9 mouse cellular contexts compared by ENCODE assay signal in genomic region chr8:69880841-69881240, GRCm38 (mm10). TPM values are rescaled to one million over a fixed set of nuclear protein-coding genes. Genes with fewer than 3 reads are reported as not detected.
A peak's percentile ranks its signal among the peaks of the same experiment; 100 is the strongest.
DNase-seq lines count a peak whose midpoint lies in the region; ATAC-seq lines count a peak whose summit lies in the region.
"Had no signal": no experiment of that assay in that cellular context is flagged by ENCODE, and none has a peak within 500 bp of the region (broad histone marks: within the 10 kb centered on the region; RNA-seq: fewer than 3 reads in every experiment).

No protein-coding gene starts in this region.

- H3K4me3 ChIP-seq in megakaryocyte, embryonic 14.5 days (replicated peaks): peak overlapping the region; percentile 89
- peak overlapping the region; percentile 44 for H3K4me3 ChIP-seq in forebrain, embryonic 16.5 days (replicated peaks; ENCODE audit: low read length)
- peak overlapping the region; percentile 5; the same call in 1 of the 2 replicates for H3K4me3 ChIP-seq in liver, embryonic 12.5 days

- peaks cover 50% of the 10 kb centered on the region for H3K9me3 ChIP-seq in megakaryocyte, embryonic 14.5 days
- no peaks in the 10 kb centered on the region for H3K9me3 ChIP-seq in forebrain, embryonic 16.5 days (ENCODE audit: control insufficient read depth, low read length)
- peaks cover 7% of the 10 kb centered on the region for H3K9me3 ChIP-seq in liver, embryonic 12.5 days (replicated peaks)

- no peak for DNase-seq in c-Kit-positive CD71-positive TER-119-positive erythroid progenitor cells, embryonic 14.5 days (ENCODE audit: low spot score)
- DNase-seq in adrenal gland, postnatal 36 days: no peak
- DNase-seq in right cerebral cortex, postnatal 4 days: no peak

- 9% methylated on average over 37 of the region's 37 CpGs for WGBS in forebrain, embryonic 16.5 days
- WGBS in liver, embryonic 12.5 days (ENCODE audit: insufficient replicate concordance): 12% methylated on average over 37 of the region's 37 CpGs

- H3K4me2 ChIP-seq in forebrain, embryonic 16.5 days (ENCODE audit: low read length): peak overlapping the region; percentile 57
- peak overlapping the region; percentile 56; the same call in 1 of the 2 replicates for H3K4me2 ChIP-seq in liver, embryonic 12.5 days

- H3K4me1 ChIP-seq in megakaryocyte, embryonic 14.5 days: peaks cover 33% of the 10 kb centered on the region
- peaks cover 16% of the 10 kb centered on the region for H3K4me1 ChIP-seq in forebrain, embryonic 16.5 days (replicated peaks; ENCODE audit: control insufficient read depth, insufficient read depth, low read length)
- peaks cover 21% of the 10 kb centered on the region for H3K4me1 ChIP-seq in liver, embryonic 12.5 days

- peaks cover 96% of the 10 kb centered on the region for H3K27me3 ChIP-seq in megakaryocyte, embryonic 14.5 days (replicated peaks)
- peaks cover 68% of the 10 kb centered on the region for H3K27me3 ChIP-seq in forebrain, embryonic 16.5 days (replicated peaks; ENCODE audit: control insufficient read depth, insufficient read depth, low read length)
- H3K27me3 ChIP-seq in liver, embryonic 12.5 days (replicated peaks): peaks cover 100% of the 10 kb centered on the region

- H3K36me3 ChIP-seq in megakaryocyte, embryonic 14.5 days (replicated peaks; ENCODE audit: low read length): peaks cover 8% of the 10 kb centered on the region
- H3K36me3 ChIP-seq in forebrain, embryonic 16.5 days (ENCODE audit: control insufficient read depth, insufficient read depth): no peaks in the 10 kb centered on the region
- no peaks in the 10 kb centered on the region for H3K36me3 ChIP-seq in liver, embryonic 12.5 days

- H3K9ac ChIP-seq in forebrain, embryonic 16.5 days (replicated peaks; ENCODE audit: low read depth, low read length): 0 out of 2 replicates have a peak overlapping the region, but pooled peaks have one; percentile 13
- no peak overlapping the region for H3K9ac ChIP-seq in liver, embryonic 12.5 days

- no peak overlapping the region for H3K27ac ChIP-seq in forebrain, embryonic 16.5 days (ENCODE audit: low read length)
- H3K27ac ChIP-seq in liver, embryonic 12.5 days: no peak overlapping the region

- no peak for ATAC-seq in megakaryocyte, adult 5-6 weeks (ENCODE audit: poor library complexity, severe bottlenecking)
- ATAC-seq in forebrain, embryonic 16.5 days: no peak
- ATAC-seq in liver, embryonic 12.5 days: no peak

RNA-seq across cellular contexts. Expression of gene Cilp2, which starts 6.6 kb away (rescaled TPM):
- 0.20 TPM in 1 of 2 replicates, not detected in the other for polyA plus RNA-seq in megakaryocyte, embryonic 14.5 days (2012; ENCODE audit: insufficient read depth, low replicate concordance)
- total RNA-seq in megakaryocyte, adult 5-6 weeks (2015): not detected in 2 replicates
- total RNA-seq in megakaryocyte, adult 5-6 weeks (2017): not detected in 2 replicates
- polyA plus RNA-seq in forebrain, embryonic 16.5 days (2015; fragmentation: Nextera tagmentation; extraction: Ambion mirVana): 4.9 and 5.0 TPM in 2 replicates
- polyA plus RNA-seq in liver, embryonic 12.5 days (2016; fragmentation: Nextera tagmentation; extraction: Ambion mirVana): 0.14 and 0.33 TPM in 2 replicates
- total RNA-seq in adrenal gland, postnatal 36 days (2021): under 1 TPM in 1 of 2 experiments, not detected in 1; 0.10 TPM
- total RNA-seq: common myeloid progenitor, adult 5-6 weeks had no signal
- polyA plus RNA-seq: liver, embryonic 16.5 days had no signal

RNA-seq across cellular contexts. Expression of gene Tssk6, which starts 21.1 kb away (rescaled TPM):
- polyA plus RNA-seq in megakaryocyte, embryonic 14.5 days (2012; ENCODE audit: insufficient read depth, low replicate concordance): 1.3 and 5.3 TPM in 2 replicates
- 0.27 TPM in 1 of 2 replicates, not detected in the other for total RNA-seq in megakaryocyte, adult 5-6 weeks (2015)
- 0.16 and 0.26 TPM in 2 replicates for total RNA-seq in megakaryocyte, adult 5-6 weeks (2017)
- polyA plus RNA-seq in forebrain, embryonic 16.5 days (2015; fragmentation: Nextera tagmentation; extraction: Ambion mirVana): 2.7 and 2.8 TPM in 2 replicates
- polyA plus RNA-seq in liver, embryonic 12.5 days (2016; fragmentation: Nextera tagmentation; extraction: Ambion mirVana): 3.8 and 4.5 TPM in 2 replicates
- under 1 TPM; 0.53 to 0.56 TPM for total RNA-seq in adrenal gland, postnatal 36 days (2021)
- total RNA-seq: common myeloid progenitor, adult 5-6 weeks had no signal

RNA-seq across cellular contexts. Expression of gene Ndufa13, which starts 21.5 kb away (rescaled TPM):
- polyA plus RNA-seq in megakaryocyte, embryonic 14.5 days (2012; ENCODE audit: insufficient read depth, low replicate concordance): 31.7 and 195 TPM in 2 replicates
- 63.4 and 75.7 TPM in 2 replicates for total RNA-seq in megakaryocyte, adult 5-6 weeks (2015)
- 120 and 143 TPM in 2 replicates for total RNA-seq in megakaryocyte, adult 5-6 weeks (2017)
- polyA plus RNA-seq in forebrain, embryonic 16.5 days (2015; fragmentation: Nextera tagmentation; extraction: Ambion mirVana): 144 and 145 TPM in 2 replicates
- polyA plus RNA-seq in liver, embryonic 12.5 days (2016; fragmentation: Nextera tagmentation; extraction: Ambion mirVana): 121 and 122 TPM in 2 replicates
- 100 to 1,000 TPM; 166 to 176 TPM for total RNA-seq in adrenal gland, postnatal 36 days (2021)

RNA-seq across cellular contexts. Expression of gene Yjefn3, which starts 21.7 kb away (rescaled TPM):
- polyA plus RNA-seq in megakaryocyte, embryonic 14.5 days (2012; ENCODE audit: insufficient read depth, low replicate concordance): 4.7 and 13.7 TPM in 2 replicates
- 3.1 TPM in 1 of 2 replicates, not detected in the other for total RNA-seq in megakaryocyte, adult 5-6 weeks (2015)
- total RNA-seq in megakaryocyte, adult 5-6 weeks (2017): not detected in 2 replicates
- 6.7 and 10.1 TPM in 2 replicates for polyA plus RNA-seq in forebrain, embryonic 16.5 days (2015; fragmentation: Nextera tagmentation; extraction: Ambion mirVana)
- 0.74 and 0.86 TPM in 2 replicates for polyA plus RNA-seq in liver, embryonic 12.5 days (2016; fragmentation: Nextera tagmentation; extraction: Ambion mirVana)
- 1 to 10 TPM; 1.9 to 2.7 TPM for total RNA-seq in adrenal gland, postnatal 36 days (2021)
- total RNA-seq: common myeloid progenitor, adult 5-6 weeks had no signal

RNA-seq across cellular contexts. Expression of gene Pbx4, which starts 48.5 kb away (rescaled TPM):
- polyA plus RNA-seq in megakaryocyte, embryonic 14.5 days (2012; ENCODE audit: insufficient read depth, low replicate concordance): 1.7 TPM in 1 of 2 replicates, not detected in the other
- total RNA-seq in megakaryocyte, adult 5-6 weeks (2015): 1.3 and 2.4 TPM in 2 replicates
- total RNA-seq in megakaryocyte, adult 5-6 weeks (2017): 0.57 and 1.9 TPM in 2 replicates
- polyA plus RNA-seq in forebrain, embryonic 16.5 days (2015; fragmentation: Nextera tagmentation; extraction: Ambion mirVana): 47.2 and 48.0 TPM in 2 replicates
- 3.1 and 3.2 TPM in 2 replicates for polyA plus RNA-seq in liver, embryonic 12.5 days (2016; fragmentation: Nextera tagmentation; extraction: Ambion mirVana)
- total RNA-seq in adrenal gland, postnatal 36 days (2021): 1 to 10 TPM; 1.1 to 1.8 TPM

Comparison
In these comparisons a context has a peak if more than half of its experiments do, and no peak if none do; other contexts are left out.
1. H3K4me3 ChIP-seq: peak in every context shown above with its lines; median percentile 89 in megakaryocyte, embryonic 14.5 days; 44 in forebrain, embryonic 16.5 days; 5 in liver, embryonic 12.5 days.